Mouse (Mus musculus) T-cell, adult 2 months (primary cell): ENCODE results near the gene Vmn2r61.

Experiments used
- DNase-seq: peaks from one replicate; pipeline ENCODE4 v3.0.0; 2022; ENCODE audit warnings: low spot score

Vmn2r61 gene

GRCm38 (mm10) chr7:42259753-42260152 lies at the start of gene Vmn2r61:
Gene Vmn2r61 (plus strand): TSS chr7:42260053.
- DNase-seq = no peak
